Mouse (Mus musculus): ENCODE results near the gene Tial1.
A peak's percentile ranks its signal among the peaks of the same experiment; 100 is the strongest.

The Tial1 gene

DNA sequence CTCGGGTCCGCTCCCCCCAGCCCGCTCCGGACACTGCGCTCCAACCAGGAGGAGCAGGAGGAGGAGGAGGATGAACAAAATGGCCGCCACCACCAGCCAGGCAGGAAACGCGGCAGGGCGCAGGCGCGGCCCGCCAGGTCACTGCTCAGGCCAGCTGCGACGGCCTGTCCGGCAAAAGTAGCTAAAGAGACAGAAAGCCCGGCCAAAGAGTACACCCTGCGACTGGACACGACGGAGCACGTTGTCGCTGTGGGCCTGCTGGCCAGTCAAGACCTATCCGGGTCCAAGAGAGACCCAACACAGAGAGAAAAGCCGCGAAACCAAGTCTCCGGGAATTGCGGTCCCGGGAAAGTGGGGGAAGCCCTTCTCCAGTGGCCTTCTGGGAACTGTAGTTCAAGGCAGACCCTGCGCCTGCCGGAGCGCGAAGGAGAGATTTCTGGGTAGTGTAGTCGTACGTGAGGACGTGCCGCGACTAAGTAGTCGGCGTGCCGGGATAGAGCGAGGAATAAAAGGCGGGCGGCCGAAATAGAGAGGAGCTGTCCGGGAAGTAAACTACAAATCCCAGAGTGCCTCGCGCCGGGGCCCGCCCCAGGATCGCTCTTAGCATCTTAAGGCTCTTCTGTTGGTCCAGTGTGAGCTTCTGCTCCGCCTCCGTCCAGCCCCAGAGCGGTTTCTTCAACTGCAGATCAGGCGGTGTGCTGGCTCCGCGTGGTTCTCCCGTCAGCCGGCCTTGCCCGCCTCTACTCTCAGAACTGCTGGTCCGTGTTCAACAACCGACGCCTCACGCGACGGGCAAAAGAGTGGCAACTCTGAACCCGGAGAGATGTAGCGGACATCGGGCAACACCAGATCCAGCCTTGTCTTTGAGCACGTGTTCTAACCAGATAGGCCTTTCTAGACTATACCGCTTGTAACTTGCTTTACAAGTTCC lies at the start of gene Tial1:
Gene Tial1 (minus strand): TSS at position 433 of the 931 bp plus-strand sequence.
- peak; percentile 100 for DNase-seq (ENCODE audit: inconsistent ontology term)

GRCm38 (mm10) chr7:128504091-128504490 lies 42.6 kb upstream of the Tial1 start:
- DNase-seq (ENCODE audit: inconsistent ontology term): no peak

GRCm38 (mm10) chr7:128499801-128500200 lies 38.3 kb upstream of the Tial1 start:
- no peak for DNase-seq (ENCODE audit: inconsistent ontology term)

- DNase-seq (ENCODE audit: inconsistent ontology term): no peak
Observed at GRCm38 (mm10) chr7:128494546-128494945, 33.0 kb upstream of the Tial1 start.

DNA sequence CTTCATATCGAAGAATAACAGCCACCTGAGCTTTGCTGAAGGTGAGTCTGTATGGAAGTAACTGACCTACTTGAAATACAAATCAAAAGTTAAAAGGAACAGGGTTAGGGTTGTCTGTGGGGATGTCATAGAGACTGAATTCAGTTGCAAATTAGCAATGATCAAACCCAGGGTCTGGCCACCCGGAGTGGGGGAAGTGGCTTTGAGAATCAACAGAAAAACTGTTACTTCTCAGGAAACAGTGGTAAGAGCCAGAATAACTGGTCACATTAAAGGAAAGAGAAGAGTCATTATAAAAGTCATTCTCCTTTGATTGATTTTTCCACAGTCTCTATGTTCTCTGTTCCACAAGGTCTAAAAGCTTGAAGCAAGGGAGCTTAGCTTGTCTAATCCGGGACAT lies 27.5 kb upstream of the Tial1 start:
- DNase-seq (ENCODE audit: inconsistent ontology term): no peak

DNA sequence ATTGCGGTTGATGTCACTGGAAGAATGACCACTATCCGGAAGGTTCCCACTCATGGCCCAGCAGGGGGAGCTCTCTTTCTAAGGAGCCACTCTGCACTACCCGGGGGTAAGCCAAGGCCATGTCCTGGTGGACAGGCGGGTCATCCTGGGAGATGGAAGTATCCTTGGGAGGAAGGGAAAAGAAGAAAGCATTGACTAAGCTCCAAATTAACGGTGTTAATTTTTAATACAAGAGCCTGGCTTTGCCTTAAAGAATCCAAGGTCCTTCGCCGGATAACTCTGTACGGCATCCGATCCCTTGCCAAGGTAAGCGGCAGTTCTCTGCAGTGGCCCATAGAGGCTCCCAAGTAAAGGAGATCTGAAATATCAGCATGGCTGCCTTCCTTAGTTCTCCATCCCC lies 12.8 kb upstream of the Tial1 start:
- peak; percentile 82 for DNase-seq (ENCODE audit: inconsistent ontology term)

- DNase-seq (ENCODE audit: inconsistent ontology term): no peak
Observed at GRCm38 (mm10) chr7:128462406-128462805, 889 bp upstream of the Tial1 start.

DNA sequence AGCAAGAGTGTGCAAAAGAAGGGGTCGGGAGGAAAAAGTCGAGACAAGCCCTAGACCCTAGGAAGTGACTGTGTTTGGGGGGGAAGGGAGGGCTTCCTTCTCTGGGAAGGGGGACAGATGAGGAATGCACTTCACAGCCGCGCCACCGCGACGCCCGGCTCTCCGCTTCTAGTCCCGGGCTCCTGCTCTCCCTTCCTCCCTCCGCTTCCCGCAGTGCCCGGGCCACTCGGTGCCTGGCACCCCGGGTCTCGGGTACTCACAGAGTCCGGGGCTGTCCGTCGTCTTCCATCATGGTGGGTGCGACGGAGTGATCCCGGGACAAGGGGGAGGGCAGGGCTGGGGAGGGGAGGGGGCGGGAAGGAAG lies 670 bp downstream of the Tial1 start:
- peak; percentile 63 for DNase-seq (ENCODE audit: inconsistent ontology term)

- peak; percentile 87 for DNase-seq (ENCODE audit: inconsistent ontology term)
Observed at GRCm38 (mm10) chr7:128460131-128460864, 1.2 kb downstream of the Tial1 start.

DNA sequence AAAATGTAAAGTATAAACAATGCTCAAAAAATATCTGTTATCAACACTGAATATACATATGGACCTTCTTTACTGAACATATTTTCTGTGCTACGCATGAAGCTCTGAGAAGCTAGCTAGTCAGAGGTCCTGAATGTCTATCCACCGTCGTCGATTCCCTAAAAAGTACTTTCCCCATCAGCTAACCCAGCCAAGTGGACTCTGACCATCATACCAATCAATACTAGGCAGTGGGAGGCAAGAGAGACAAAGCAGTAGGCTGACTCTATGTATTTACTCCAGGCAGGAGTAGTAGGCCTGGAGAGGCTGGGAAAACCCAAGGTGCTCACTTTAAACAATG lies 1.8 kb downstream of the Tial1 start:
- no peak for DNase-seq (ENCODE audit: inconsistent ontology term)

DNA sequence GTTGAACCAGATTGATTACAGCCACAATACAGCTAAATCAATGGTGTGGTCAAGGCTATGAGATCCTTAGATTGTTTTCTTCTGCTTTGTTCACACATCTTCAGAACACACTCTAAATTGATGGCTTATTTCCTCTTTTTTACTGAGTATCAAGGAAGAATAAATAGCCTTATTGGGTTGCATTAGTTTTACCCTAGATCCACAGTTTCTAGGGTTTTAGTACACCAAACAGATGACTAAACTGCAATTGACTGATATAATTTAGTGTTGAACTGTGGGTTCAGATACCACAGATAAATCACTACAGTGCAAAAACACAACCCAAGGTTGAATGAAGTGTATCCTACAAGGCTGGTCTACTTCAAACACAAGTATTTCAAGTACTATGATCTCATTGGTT lies 3.5 kb downstream of the Tial1 start:
- DNase-seq (ENCODE audit: inconsistent ontology term): no peak

DNA sequence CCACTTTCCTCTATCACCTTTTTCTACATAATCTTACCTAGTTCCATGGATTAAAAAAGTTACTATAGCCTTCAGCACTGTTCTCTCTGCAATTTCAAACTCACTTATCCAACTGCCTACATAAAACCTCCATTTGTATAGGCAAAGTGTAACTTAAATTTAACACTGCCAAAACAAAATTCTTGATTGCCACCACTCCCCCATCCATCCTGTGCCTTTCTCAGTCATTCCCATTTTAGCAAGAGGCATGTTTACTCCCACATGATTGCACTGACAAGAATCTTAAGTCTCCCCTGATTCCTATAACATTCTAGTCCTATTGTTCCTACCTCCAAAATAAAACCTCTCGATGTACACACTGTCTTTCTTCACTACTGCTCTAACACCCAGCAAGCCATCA lies 8.8 kb downstream of the Tial1 start:
- DNase-seq (ENCODE audit: inconsistent ontology term): no peak

DNA sequence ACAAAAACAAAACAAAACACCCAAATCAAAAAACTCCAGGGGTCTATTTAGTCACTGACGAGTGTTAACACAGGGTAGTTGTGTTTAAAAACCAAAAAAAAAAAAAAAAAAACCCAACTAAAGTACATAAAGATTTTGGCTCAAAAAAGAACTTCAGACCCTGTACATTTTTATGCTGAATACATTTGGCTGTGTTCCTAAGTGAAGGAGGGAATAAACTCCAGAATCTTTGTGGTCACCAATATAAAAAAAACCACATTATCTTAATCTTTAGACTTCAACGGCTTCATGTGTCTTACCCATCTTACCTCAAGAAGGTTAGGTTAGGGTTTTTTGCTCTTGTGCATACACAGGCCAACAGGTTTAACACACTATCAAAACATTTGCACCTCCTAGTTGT lies 20.9 kb downstream of the Tial1 start:
- no peak for DNase-seq (ENCODE audit: inconsistent ontology term)

DNA sequence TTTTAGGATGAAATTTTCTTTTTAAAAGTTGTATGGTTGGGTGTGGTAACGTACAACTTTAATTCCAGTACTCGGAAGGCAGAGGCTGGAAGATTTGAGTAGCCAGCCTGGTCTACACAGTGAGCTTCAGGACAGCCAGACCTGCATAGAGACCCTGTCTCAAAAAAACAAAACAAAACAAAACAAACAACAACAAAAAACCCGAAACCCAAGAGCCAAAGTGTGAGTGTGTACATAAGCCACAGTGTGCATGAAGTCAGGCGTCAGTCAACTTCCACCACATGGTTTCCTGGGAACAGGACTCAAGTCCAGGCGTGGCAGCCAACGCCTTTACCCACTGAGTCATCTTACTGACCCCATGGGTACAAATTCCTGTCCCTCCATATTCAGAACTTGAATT lies 22.3 kb downstream of the Tial1 start:
- DNase-seq (ENCODE audit: inconsistent ontology term): no peak

DNA sequence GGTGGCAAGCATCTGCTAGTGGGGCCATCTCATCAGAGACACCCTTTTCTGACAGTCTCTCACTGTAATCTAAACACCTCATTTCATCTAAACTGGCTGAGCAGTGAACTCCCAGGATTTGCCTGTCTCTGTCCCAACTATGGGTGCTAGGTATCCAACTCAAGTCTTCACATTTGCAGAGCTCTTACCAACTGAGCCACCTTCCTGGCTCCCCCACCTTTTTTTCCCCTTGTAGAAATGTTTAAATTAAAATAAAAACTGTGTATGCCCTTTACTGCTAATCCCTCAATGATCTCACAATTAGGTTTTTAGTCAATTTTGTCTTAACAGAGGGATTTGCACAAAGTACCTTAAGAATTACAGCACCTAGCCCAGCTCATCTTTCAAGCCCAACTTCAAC lies 23.4 kb downstream of the Tial1 start:
- DNase-seq (ENCODE audit: inconsistent ontology term): no peak

- no peak for DNase-seq (ENCODE audit: inconsistent ontology term)
Observed at GRCm38 (mm10) chr7:128433213-128433612, 28.3 kb downstream of the Tial1 start.

DNA sequence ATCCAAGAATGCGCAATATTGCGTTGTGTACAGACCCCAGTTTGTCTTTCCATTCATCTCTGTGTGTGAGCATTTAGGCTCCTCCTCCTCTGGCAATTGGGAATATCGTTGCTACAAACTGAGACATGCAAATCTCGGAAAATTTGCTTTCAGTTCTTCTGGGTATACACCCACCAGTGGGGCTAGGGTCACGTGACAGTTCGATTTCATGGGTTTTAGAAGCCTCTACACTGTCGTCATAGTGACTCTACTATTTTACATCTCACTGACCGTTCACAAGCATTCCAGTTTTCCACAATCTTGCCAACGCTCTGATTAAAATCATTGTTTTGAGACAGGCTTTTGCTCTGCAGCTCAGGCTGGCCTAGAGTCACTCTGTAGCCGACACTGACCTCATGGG lies 28.9 kb downstream of the Tial1 start:
- DNase-seq (ENCODE audit: inconsistent ontology term): peak; percentile 34

GRCm38 (mm10) chr7:128422491-128422890 lies 39.0 kb downstream of the Tial1 start:
- no peak for DNase-seq (ENCODE audit: inconsistent ontology term)

DNA sequence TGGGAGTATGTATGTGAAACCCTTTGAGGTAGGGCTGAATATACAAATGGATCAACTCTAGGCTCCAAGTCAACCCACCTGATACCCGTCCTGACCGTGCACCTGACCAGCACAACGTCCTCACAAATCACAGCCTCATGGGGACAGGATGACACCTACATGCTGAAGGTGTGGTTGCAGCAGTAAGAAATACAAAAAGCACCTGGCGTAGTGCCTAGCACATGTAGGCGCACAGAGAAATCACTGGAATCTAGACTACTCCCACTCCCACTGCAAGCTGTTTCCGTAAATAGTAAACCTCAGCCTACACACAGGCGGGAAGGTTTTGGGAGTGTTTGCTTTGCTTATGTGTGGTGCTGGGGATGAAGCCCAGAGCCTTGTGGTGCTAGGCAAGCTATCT lies 39.8 kb downstream of the Tial1 start:
- DNase-seq (ENCODE audit: inconsistent ontology term): no peak

GRCm38 (mm10) chr7:128419690-128420089 lies 41.8 kb downstream of the Tial1 start:
- no peak for DNase-seq (ENCODE audit: inconsistent ontology term)

DNA sequence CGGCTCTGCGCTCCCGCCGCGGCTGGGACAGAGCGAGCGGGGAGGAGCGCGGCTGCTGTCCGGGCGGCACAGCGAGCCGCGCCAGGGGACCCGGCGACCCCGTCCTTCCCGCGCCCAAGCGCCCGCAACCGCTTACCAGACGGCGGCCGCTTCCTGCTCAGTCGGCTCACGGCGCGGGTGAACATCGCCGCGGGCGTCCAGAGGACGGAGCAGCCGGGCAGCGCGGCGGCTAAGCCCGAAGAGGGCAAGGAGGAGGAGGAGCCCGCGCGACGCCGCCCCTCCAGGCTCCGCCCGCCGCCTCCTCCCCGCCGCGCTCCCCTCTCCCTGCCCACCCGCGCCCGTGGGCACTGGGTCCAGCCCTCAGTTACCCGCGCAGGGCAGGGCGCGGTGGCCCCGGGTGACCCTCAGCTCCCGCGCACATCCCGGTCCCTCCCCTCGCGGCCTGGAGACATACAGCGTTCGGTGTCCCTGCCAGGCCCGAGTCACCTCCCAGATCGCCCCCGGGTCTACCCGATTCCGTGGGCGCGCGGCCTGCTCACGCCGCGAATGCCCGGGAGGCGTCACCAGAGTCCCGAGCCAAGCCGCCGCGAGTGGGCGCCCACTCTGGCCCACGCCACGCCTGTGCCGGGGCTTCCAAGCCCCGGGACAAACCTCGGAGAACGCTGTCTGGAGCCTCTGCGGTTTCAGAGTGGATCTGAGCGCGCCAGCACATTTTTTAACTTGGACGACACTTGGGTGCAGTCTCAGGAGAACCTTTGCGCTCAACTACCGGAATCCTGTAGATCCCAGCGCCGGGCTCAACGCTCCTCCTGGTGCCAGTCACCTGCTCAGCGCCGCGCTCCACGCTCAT lies 43.4 kb downstream of the Tial1 start, which contains the start of gene Rgs10:
Gene Rgs10 (minus strand): TSS at position 829 of the 850 bp plus-strand sequence.
- peak; percentile 81 for DNase-seq (ENCODE audit: inconsistent ontology term)
